Mouse (Mus musculus): ENCODE results near the gene Sumo1. TPM values are rescaled to one million over a fixed set of nuclear protein-coding genes. Genes with fewer than 3 reads are reported as not detected.
A peak's percentile ranks its signal among the peaks of the same experiment; 100 is the strongest.

The Sumo1 gene
- 195 and 227 TPM in 2 replicates for polyA plus RNA-seq (2011; ENCODE audit: insufficient read length, low read depth, missing spikeins)

- Histone ChIP-seq H3K27ac (ENCODE audit: insufficient read depth, low read length) (peak within 1 kb of the TSS; percentile 51), H3K4me3 (ENCODE audit: insufficient read depth, low read length) (peak within 1 kb of the TSS; percentile 77)
- peak; percentile 95 for TF ChIP-seq POLR2A (IDR thresholded peaks at IDR 0.05; ENCODE audit: low read depth, low read length)
- no peak for TF ChIP-seq CTCF (IDR thresholded peaks at IDR 0.05; ENCODE audit: borderline replicate concordance, insufficient read depth, low read length)
These were observed at the start of gene Sumo1 for GRCm38 (mm10) chr1:59670641-59671168. Gene Sumo1, minus strand, starts transcription at chr1:59670834.

GRCm38 (mm10) chr1:59719900-59720299 is 49.3 kb upstream of the Sumo1 start:
- Histone ChIP-seq H3K27ac (ENCODE audit: insufficient read depth, low read length) (no peak overlapping the region), H3K4me3 (ENCODE audit: insufficient read depth, low read length) (no peak overlapping the region), H3K4me1 (ENCODE audit: control insufficient read depth, insufficient read depth, low read length) (no peaks in the 10 kb centered on the region)
- TF ChIP-seq POLR2A (IDR thresholded peaks at IDR 0.05; ENCODE audit: low read depth, low read length): no peak
- no peak for TF ChIP-seq CTCF (IDR thresholded peaks at IDR 0.05; ENCODE audit: borderline replicate concordance, insufficient read depth, low read length)

More at GRCm38 (mm10) chr1:59670641-59671168, at the start of gene Sumo1:
- no peaks in the 10 kb centered on the region for H3K4me1 ChIP-seq (ENCODE audit: control insufficient read depth, insufficient read depth, low read length)

- Histone ChIP-seq H3K27ac (ENCODE audit: insufficient read depth, low read length) (no peak overlapping the region), H3K4me1 (ENCODE audit: control insufficient read depth, insufficient read depth, low read length) (no peaks in the 10 kb centered on the region), H3K4me3 (ENCODE audit: insufficient read depth, low read length) (no peak overlapping the region)
- no peak for TF ChIP-seq POLR2A (IDR thresholded peaks at IDR 0.05; ENCODE audit: low read depth, low read length)
- TF ChIP-seq CTCF (IDR thresholded peaks at IDR 0.05; ENCODE audit: borderline replicate concordance, insufficient read depth, low read length): no peak
These were observed 31.1 kb upstream of the Sumo1 start for GRCm38 (mm10) chr1:59701766-59702165.

- TF ChIP-seq CTCF (IDR thresholded peaks at IDR 0.05; ENCODE audit: borderline replicate concordance, insufficient read depth, low read length): no peak
- no peak for TF ChIP-seq POLR2A (IDR thresholded peaks at IDR 0.05; ENCODE audit: low read depth, low read length)
- Histone ChIP-seq H3K4me1 (ENCODE audit: control insufficient read depth, insufficient read depth, low read length) (no peaks in the 10 kb centered on the region), H3K4me3 (ENCODE audit: insufficient read depth, low read length) (no peak overlapping the region), H3K27ac (ENCODE audit: insufficient read depth, low read length) (no peak overlapping the region)
These were observed 27.6 kb upstream of the Sumo1 start for GRCm38 (mm10) chr1:59698207-59698606.

- no peak overlapping the region for H3K4me3 ChIP-seq (ENCODE audit: insufficient read depth, low read length)
- no peak overlapping the region for H3K27ac ChIP-seq (ENCODE audit: insufficient read depth, low read length)
- H3K4me1 ChIP-seq (ENCODE audit: control insufficient read depth, insufficient read depth, low read length): no peaks in the 10 kb centered on the region
- TF ChIP-seq CTCF (IDR thresholded peaks at IDR 0.05; ENCODE audit: borderline replicate concordance, insufficient read depth, low read length): no peak
- no peak for TF ChIP-seq POLR2A (IDR thresholded peaks at IDR 0.05; ENCODE audit: low read depth, low read length)
These were observed 27.1 kb upstream of the Sumo1 start for GRCm38 (mm10) chr1:59697751-59698150.

- Histone ChIP-seq H3K4me3 (ENCODE audit: insufficient read depth, low read length) (no peak overlapping the region), H3K4me1 (ENCODE audit: control insufficient read depth, insufficient read depth, low read length) (peaks cover 2% of the 10 kb centered on the region; the same call in 1 of the 2 replicates), H3K27ac (ENCODE audit: insufficient read depth, low read length) (no peak overlapping the region)
- TF ChIP-seq CTCF (IDR thresholded peaks at IDR 0.05; ENCODE audit: borderline replicate concordance, insufficient read depth, low read length) (no peak), POLR2A (IDR thresholded peaks at IDR 0.05; ENCODE audit: low read depth, low read length) (no peak)
These were observed 19.8 kb upstream of the Sumo1 start for GRCm38 (mm10) chr1:59690467-59690866.

- Histone ChIP-seq H3K4me1 (ENCODE audit: control insufficient read depth, insufficient read depth, low read length) (peaks cover 2% of the 10 kb centered on the region; the same call in 1 of the 2 replicates), H3K27ac (ENCODE audit: insufficient read depth, low read length) (no peak overlapping the region), H3K4me3 (ENCODE audit: insufficient read depth, low read length) (peak overlapping the region; percentile 32)
- TF ChIP-seq POLR2A (IDR thresholded peaks at IDR 0.05; ENCODE audit: low read depth, low read length): no peak
- no peak for TF ChIP-seq CTCF (IDR thresholded peaks at IDR 0.05; ENCODE audit: borderline replicate concordance, insufficient read depth, low read length)
These were observed 16.9 kb upstream of the Sumo1 start for GRCm38 (mm10) chr1:59687493-59687892.

- H3K27ac ChIP-seq (ENCODE audit: insufficient read depth, low read length): peak within 1 kb of the TSS; percentile 56
- peak within 1 kb of the TSS; percentile 95 for H3K4me3 ChIP-seq (ENCODE audit: insufficient read depth, low read length)
- peaks cover 2% of the 10 kb centered on the region; the same call in 1 of the 2 replicates for H3K4me1 ChIP-seq (ENCODE audit: control insufficient read depth, insufficient read depth, low read length)
- TF ChIP-seq CTCF (IDR thresholded peaks at IDR 0.05; ENCODE audit: borderline replicate concordance, insufficient read depth, low read length) (no peak), POLR2A (IDR thresholded peaks at IDR 0.05; ENCODE audit: low read depth, low read length) (peak; percentile 99)
These were observed 14.5 kb upstream of the Sumo1 start, which contains the start of gene Nop58 for GRCm38 (mm10) chr1:59684819-59685755. Gene Nop58, plus strand, starts transcription at chr1:59684971.

- no peak for TF ChIP-seq CTCF (IDR thresholded peaks at IDR 0.05; ENCODE audit: borderline replicate concordance, insufficient read depth, low read length)
- TF ChIP-seq POLR2A (IDR thresholded peaks at IDR 0.05; ENCODE audit: low read depth, low read length): no peak
- peaks cover 2% of the 10 kb centered on the region; the same call in 1 of the 2 replicates for H3K4me1 ChIP-seq (ENCODE audit: control insufficient read depth, insufficient read depth, low read length)
- peak overlapping the region; percentile 11; the same call in 1 of the 2 replicates for H3K4me3 ChIP-seq (ENCODE audit: insufficient read depth, low read length)
- H3K27ac ChIP-seq (ENCODE audit: insufficient read depth, low read length): peak overlapping the region; percentile 16; the same call in 1 of the 2 replicates
These were observed 13.5 kb upstream of the Sumo1 start for GRCm38 (mm10) chr1:59683926-59684818.

Data from embryonic fibroblast, embryonic 13.5 days (primary cell).